ENCODE assay signal across 8 mouse cellular contexts in genomic region chr7:4915007-4915665, GRCm38 (mm10). TPM values are rescaled to one million over a fixed set of nuclear protein-coding genes. Genes with fewer than 3 reads are reported as not detected.
A peak's percentile ranks its signal among the peaks of the same experiment; 100 is the strongest.
DNase-seq lines count a peak whose midpoint lies in the region; ATAC-seq lines count a peak whose summit lies in the region.

Gene Zfp628 (plus strand): TSS chr7:4915217.

- peaks cover 21% of the 10 kb centered on the region for H3K4me1 ChIP-seq in hindbrain, embryonic 12.5 days

- H3K9ac ChIP-seq in hindbrain, embryonic 12.5 days: peak within 1 kb of the TSS; percentile 88

- peaks cover 27% of the 10 kb centered on the region for H3K36me3 ChIP-seq in hindbrain, embryonic 12.5 days

- no peaks in the 10 kb centered on the region for H3K9me3 ChIP-seq in hindbrain, embryonic 12.5 days (replicated peaks)

- H3K4me2 ChIP-seq in hindbrain, embryonic 12.5 days (replicated peaks): peak within 1 kb of the TSS; percentile 80

- H3K27ac ChIP-seq in hindbrain, embryonic 12.5 days: peak within 1 kb of the TSS; percentile 98

- under 1% methylated on average over 55 of the region's 56 CpGs for WGBS in hindbrain, embryonic 12.5 days

- no peaks in the 10 kb centered on the region for H3K27me3 ChIP-seq in hindbrain, embryonic 12.5 days

- H3K4me3 ChIP-seq in hindbrain, embryonic 12.5 days: peak within 1 kb of the TSS; percentile 70

- peak; percentile 91 for ATAC-seq in hindbrain, embryonic 12.5 days (ENCODE audit: low FRiP score)

- peak; percentile 96 for DNase-seq in NIH3T3 (ENCODE audit: low read depth)
- peak; percentile 98 to 100 for DNase-seq in cerebellum, postnatal 10 days
- peak; percentile 86 to 94 for DNase-seq in frontal cortex, postnatal 10 days (ENCODE audit: low spot score in 2 of 2)
- peak; percentile 96 to 97 for DNase-seq in layer of hippocampus, postnatal 14 days (ENCODE audit: low spot score in 2 of 2)
- DNase-seq in lung, postnatal 14 days: peak; percentile 96
- peak; percentile 93 for DNase-seq in retina, adult 2 months (ENCODE audit: low read depth, low spot score)
- DNase-seq in thymus, postnatal 36 days: peak; percentile 93 to 94

RNA-seq across cellular contexts. Expression of gene Zfp628, which starts in this region (rescaled TPM):
- 4.3 and 4.8 TPM in 2 replicates for polyA plus RNA-seq in hindbrain, embryonic 12.5 days (2016; fragmentation: Nextera tagmentation; extraction: Ambion mirVana)
- total RNA-seq in layer of hippocampus, postnatal 14 days (2021): 10 to 100 TPM; 11.5 to 14.6 TPM

Comparison
In these comparisons a context has a peak if more than half of its experiments do, and no peak if none do; other contexts are left out.
1. Peak in every context shown above with its lines: DNase-seq, ATAC-seq, H3K4me3 ChIP-seq and H3K27ac ChIP-seq.